Mouse (Mus musculus): ENCODE results near the gene Ccdc188. TPM values are rescaled to one million over a fixed set of nuclear protein-coding genes. Genes with fewer than 3 reads are reported as not detected.
"Not testable (repeated sequence)": the region's sequence is repeated elsewhere in the genome, so short reads cannot be mapped to it uniquely, and the experiment has no call there.

Ccdc188 gene
- not detected in 2 replicates for polyA plus RNA-seq (2012; rRNA removed)

- no peak for DNase-seq (ENCODE audit: low spot score)
Measured at GRCm38 (mm10) chr16:18217579-18217978, at the start of gene Ccdc188. Gene Ccdc188, plus strand, starts transcription at chr16:18217879.

GRCm38 (mm10) chr16:18169156-18169555 is 48.5 kb upstream of the Ccdc188 start:
- DNase-seq (ENCODE audit: low spot score) = no peak

GRCm38 (mm10) chr16:18169776-18170175 is 47.9 kb upstream of the Ccdc188 start:
- DNase-seq (ENCODE audit: low spot score) = no peak

GRCm38 (mm10) chr16:18172266-18172855 is 45.3 kb upstream of the Ccdc188 start:
- DNase-seq (ENCODE audit: low spot score) = peak; percentile 53

GRCm38 (mm10) chr16:18173231-18173630 is 44.4 kb upstream of the Ccdc188 start:
- DNase-seq (ENCODE audit: low spot score) = no peak

GRCm38 (mm10) chr16:18173788-18174187 is 43.9 kb upstream of the Ccdc188 start:
- DNase-seq (ENCODE audit: low spot score) = no peak

- no peak for DNase-seq (ENCODE audit: low spot score)
Measured at GRCm38 (mm10) chr16:18175817-18176541, 41.7 kb upstream of the Ccdc188 start.

- no peak for DNase-seq (ENCODE audit: low spot score)
Measured at GRCm38 (mm10) chr16:18176758-18177157, 40.9 kb upstream of the Ccdc188 start.

GRCm38 (mm10) chr16:18179591-18179990 is 38.1 kb upstream of the Ccdc188 start:
- no peak for DNase-seq (ENCODE audit: low spot score)

- DNase-seq (ENCODE audit: low spot score) = no peak
Measured at GRCm38 (mm10) chr16:18181398-18181797, 36.3 kb upstream of the Ccdc188 start.

- DNase-seq (ENCODE audit: low spot score) = no peak
Measured at GRCm38 (mm10) chr16:18182766-18183165, 34.9 kb upstream of the Ccdc188 start.

- no peak for DNase-seq (ENCODE audit: low spot score)
Measured at GRCm38 (mm10) chr16:18185715-18186449, 31.8 kb upstream of the Ccdc188 start.

- DNase-seq (ENCODE audit: low spot score) = no peak
Measured at GRCm38 (mm10) chr16:18186798-18187197, 30.9 kb upstream of the Ccdc188 start.

- DNase-seq (ENCODE audit: low spot score) = no peak
Measured at GRCm38 (mm10) chr16:18187221-18187620, 30.5 kb upstream of the Ccdc188 start.

GRCm38 (mm10) chr16:18191006-18191405 is 26.7 kb upstream of the Ccdc188 start:
- DNase-seq (ENCODE audit: low spot score) = no peak

- no peak for DNase-seq (ENCODE audit: low spot score)
Measured at GRCm38 (mm10) chr16:18194208-18194985, 23.3 kb upstream of the Ccdc188 start.

- no peak for DNase-seq (ENCODE audit: low spot score)
Measured at GRCm38 (mm10) chr16:18195068-18195467, 22.6 kb upstream of the Ccdc188 start.

GRCm38 (mm10) chr16:18195561-18195960 is 22.1 kb upstream of the Ccdc188 start:
- DNase-seq (ENCODE audit: low spot score) = not testable (repeated sequence)

GRCm38 (mm10) chr16:18197881-18198280 is 19.8 kb upstream of the Ccdc188 start:
- no peak for DNase-seq (ENCODE audit: low spot score)

GRCm38 (mm10) chr16:18198365-18199098 is 19.1 kb upstream of the Ccdc188 start:
- DNase-seq (ENCODE audit: low spot score) = no peak

- DNase-seq (ENCODE audit: low spot score) = no peak
Measured at GRCm38 (mm10) chr16:18200062-18200461, 17.6 kb upstream of the Ccdc188 start.

All from urinary bladder, adult 2 months (tissue).